Mouse (Mus musculus): ENCODE measurements at regions not wholly inside any gene's neighbourhood (a gene's known extent, or its start where the extent isn't known, plus 50 kb on each side); places are given as distances from the start of the nearest gene placed in this dataset.

GRCm38 (mm10) chr15:10838584-10839288, 113.4 kb upstream of the C1qtnf3 start:
- no peak for DNase-seq (ENCODE audit: low read depth)

GRCm38 (mm10) chr15:10840621-10841034, 111.5 kb upstream of the C1qtnf3 start:
- no peak for DNase-seq (ENCODE audit: low read depth)

GRCm38 (mm10) chr15:10843060-10843695, 109.0 kb upstream of the C1qtnf3 start:
- no peak for DNase-seq (ENCODE audit: low read depth)

- DNase-seq (ENCODE audit: low read depth), result no peak
Observed at GRCm38 (mm10) chr15:10846722-10847121, 105.4 kb upstream of the C1qtnf3 start.

GRCm38 (mm10) chr15:10864004-10864775, 87.9 kb upstream of the C1qtnf3 start:
- DNase-seq (ENCODE audit: low read depth), result no peak

GRCm38 (mm10) chr15:10865109-10865508, 87.0 kb upstream of the C1qtnf3 start:
- no peak for DNase-seq (ENCODE audit: low read depth)

GRCm38 (mm10) chr15:10866794-10867193, 85.3 kb upstream of the C1qtnf3 start:
- no peak for DNase-seq (ENCODE audit: low read depth)

GRCm38 (mm10) chr15:10868115-10868514, 84.0 kb upstream of the C1qtnf3 start:
- DNase-seq (ENCODE audit: low read depth), result no peak

GRCm38 (mm10) chr15:10868716-10869585, 83.2 kb upstream of the C1qtnf3 start:
- no peak for DNase-seq (ENCODE audit: low read depth)

- DNase-seq (ENCODE audit: low read depth), result no peak
Observed at GRCm38 (mm10) chr15:10869879-10870278, 82.3 kb upstream of the C1qtnf3 start.

GRCm38 (mm10) chr15:10872322-10872967, 79.7 kb upstream of the C1qtnf3 start:
- DNase-seq (ENCODE audit: low read depth), result no peak

GRCm38 (mm10) chr15:10876328-10876727, 75.8 kb upstream of the C1qtnf3 start:
- no peak for DNase-seq (ENCODE audit: low read depth)

- no peak for DNase-seq (ENCODE audit: low read depth)
Observed at GRCm38 (mm10) chr15:10881726-10882125, 70.4 kb upstream of the C1qtnf3 start.

- no peak for DNase-seq (ENCODE audit: low read depth)
Observed at GRCm38 (mm10) chr15:10887990-10888389, 64.1 kb upstream of the C1qtnf3 start.

GRCm38 (mm10) chr15:10890220-10890921, 61.8 kb upstream of the C1qtnf3 start:
- no peak for DNase-seq (ENCODE audit: low read depth)

- DNase-seq (ENCODE audit: low read depth), result no peak
Observed at GRCm38 (mm10) chr15:10898309-10898708, 53.8 kb upstream of the C1qtnf3 start.

GRCm38 (mm10) chr15:10898715-10899486, 53.2 kb upstream of the C1qtnf3 start:
- no peak for DNase-seq (ENCODE audit: low read depth)

GRCm38 (mm10) chr15:10899904-10900303, 52.2 kb upstream of the C1qtnf3 start:
- no peak for DNase-seq (ENCODE audit: low read depth)

GRCm38 (mm10) chr15:10901075-10901474, 51.1 kb upstream of the C1qtnf3 start:
- peak; percentile 8 for DNase-seq (ENCODE audit: low read depth)

GRCm38 (mm10) chr15:10901745-10902262, 50.3 kb upstream of the C1qtnf3 start:
- DNase-seq (ENCODE audit: low read depth), result no peak
